ENCODE assay signal across 9 mouse cellular contexts in genomic region chrX:103556681-103557490, GRCm38 (mm10).
DNase-seq lines count a peak whose midpoint lies in the region; ATAC-seq and TF ChIP-seq lines count a peak whose summit lies in the region.
"Had no signal": no experiment of that assay in that cellular context is flagged by ENCODE, and none has a peak within 500 bp of the region (broad histone marks: within the 10 kb centered on the region; RNA-seq: fewer than 3 reads in every experiment).

No protein-coding gene starts in this region.

- H3K36me3 ChIP-seq in lung, embryonic 14.5 days (ENCODE audit: insufficient read depth): no peaks in the 10 kb centered on the region
- H3K36me3 ChIP-seq in forebrain, embryonic 12.5 days (replicated peaks): no peaks in the 10 kb centered on the region
- no peaks in the 10 kb centered on the region for H3K36me3 ChIP-seq in liver, embryonic 13.5 days
- no peaks in the 10 kb centered on the region for H3K36me3 ChIP-seq in stomach, embryonic 15.5 days

- H3K27me3 ChIP-seq in lung, embryonic 14.5 days (ENCODE audit: insufficient read depth, low read length): no peaks in the 10 kb centered on the region
- H3K27me3 ChIP-seq in forebrain, embryonic 12.5 days: no peaks in the 10 kb centered on the region
- no peaks in the 10 kb centered on the region for H3K27me3 ChIP-seq in liver, embryonic 13.5 days
- no peaks in the 10 kb centered on the region for H3K27me3 ChIP-seq in stomach, embryonic 15.5 days (replicated peaks)

- H3K4me3 ChIP-seq in lung, embryonic 14.5 days (ENCODE audit: low read depth, low read length): no peak overlapping the region
- no peak overlapping the region for H3K4me3 ChIP-seq in forebrain, embryonic 12.5 days (replicated peaks)
- H3K4me3 ChIP-seq in liver, embryonic 13.5 days (replicated peaks): no peak overlapping the region
- no peak overlapping the region for H3K4me3 ChIP-seq in stomach, embryonic 15.5 days (replicated peaks)
- H3K4me3 ChIP-seq: erythroblast, embryonic 14.5 days had no signal

- H3K9ac ChIP-seq in lung, embryonic 14.5 days: no peak overlapping the region
- H3K9ac ChIP-seq in forebrain, embryonic 12.5 days: no peak overlapping the region
- no peak overlapping the region for H3K9ac ChIP-seq in liver, embryonic 13.5 days
- no peak overlapping the region for H3K9ac ChIP-seq in stomach, embryonic 15.5 days

- H3K27ac ChIP-seq in lung, embryonic 14.5 days (ENCODE audit: low read depth): peak overlapping the region; percentile 73
- H3K27ac ChIP-seq in forebrain, embryonic 12.5 days: peak overlapping the region; percentile 93
- H3K27ac ChIP-seq in liver, embryonic 13.5 days: peak overlapping the region; percentile 71
- H3K27ac ChIP-seq in stomach, embryonic 15.5 days: peak overlapping the region; percentile 68

- 34% methylated on average over 7 of the region's 7 CpGs for WGBS in lung, embryonic 14.5 days
- 38% methylated on average over 7 of the region's 7 CpGs for WGBS in forebrain, embryonic 12.5 days
- WGBS in liver, embryonic 13.5 days (ENCODE audit: insufficient replicate concordance): 34% methylated on average over 7 of the region's 7 CpGs
- WGBS in stomach, embryonic 15.5 days: 35% methylated on average over 7 of the region's 7 CpGs

- no peaks in the 10 kb centered on the region for H3K9me3 ChIP-seq in lung, embryonic 14.5 days (ENCODE audit: low read depth, low read length)
- no peaks in the 10 kb centered on the region for H3K9me3 ChIP-seq in forebrain, embryonic 12.5 days
- H3K9me3 ChIP-seq in liver, embryonic 13.5 days (replicated peaks): no peaks in the 10 kb centered on the region
- no peaks in the 10 kb centered on the region for H3K9me3 ChIP-seq in stomach, embryonic 15.5 days

- peak overlapping the region; percentile 15; the same call in 1 of the 2 replicates for H3K4me2 ChIP-seq in lung, embryonic 14.5 days
- no peak overlapping the region for H3K4me2 ChIP-seq in forebrain, embryonic 12.5 days
- no peak overlapping the region for H3K4me2 ChIP-seq in liver, embryonic 13.5 days
- no peak overlapping the region for H3K4me2 ChIP-seq in stomach, embryonic 15.5 days

- no peak for ATAC-seq in lung, embryonic 14.5 days (ENCODE audit: insufficient read depth)
- no peak for ATAC-seq in forebrain, embryonic 12.5 days (ENCODE audit: low FRiP score)
- ATAC-seq in liver, embryonic 13.5 days (ENCODE audit: low read depth): no peak; the same call in 1 of the 2 replicates
- ATAC-seq in stomach, embryonic 15.5 days (ENCODE audit: insufficient read depth, low FRiP score, low read depth): peak; percentile 75

- H3K4me1 ChIP-seq in lung, embryonic 14.5 days (ENCODE audit: insufficient read depth): 0 out of 2 replicates have a peak, but pooled peaks cover 6% of the 10 kb centered on the region
- H3K4me1 ChIP-seq in forebrain, embryonic 12.5 days: peaks cover 24% of the 10 kb centered on the region
- peaks cover 14% of the 10 kb centered on the region for H3K4me1 ChIP-seq in liver, embryonic 13.5 days (replicated peaks)
- H3K4me1 ChIP-seq in stomach, embryonic 15.5 days: peaks cover 9% of the 10 kb centered on the region; the same call in 1 of the 2 replicates

- peak; percentile 63 for DNase-seq in lung, embryonic 14.5 days
- DNase-seq in lung, postnatal 14 days: no peak
- DNase-seq in liver, embryonic 13.5 days: no peak
- no peak for DNase-seq in urinary bladder, postnatal 10 days (ENCODE audit: low spot score)
- no peak for DNase-seq in frontal cortex, adult 2 months (ENCODE audit: extremely low spot score in 1 of 2, low spot score in 1 of 2)
- DNase-seq in gastrocnemius, postnatal 4 days (ENCODE audit: low spot score in 2 of 2): no peak

- no peak for TF ChIP-seq CTCF in lung, embryonic 14.5 days (IDR thresholded peaks at IDR 0.05; ENCODE audit: low read depth)
